Mouse (Mus musculus) midbrain, postnatal 0 days (tissue): ENCODE measurements around the gene Eaf2. TPM values are rescaled to one million over a fixed set of nuclear protein-coding genes. Genes with fewer than 3 reads are reported as not detected.
"Not testable (repeated sequence)": the region's sequence is repeated elsewhere in the genome, so short reads cannot be mapped to it uniquely, and the experiment has no call there.

Source experiments
- ATAC-seq: fragments of 200-750 bp; cut with Nextera tagmentation; 2 replicates; pipeline ENCODE4 v1.8.0; 2017; ENCODE audit warnings: moderate number of reproducible peaks, mild to moderate bottlenecking, moderate TSS enrichment, moderate library complexity; ENCODE audit not compliant: low FRiP score
- DNase-seq: peaks from one replicate; pipeline ENCODE4 v3.0.0-alpha.2; 2015; ENCODE audit warnings: low spot score
- H3K27ac ChIP-seq: fragments of 300-500 bp; sonication (generic); 2 replicates; pipeline ENCODE4 v1.5.1; 2014; ENCODE audit warnings: low read depth, mild to moderate bottlenecking, low read length, mixed read lengths
- H3K27me3 ChIP-seq: fragments of 300-500 bp; sonication (generic); 2 replicates; pipeline ENCODE4 v1.6.1; 2014; ENCODE audit warnings: low read length, control low read depth, mixed read lengths; ENCODE audit not compliant: insufficient read depth
- H3K36me3 ChIP-seq: fragments of 300-500 bp; sonication (generic); 2 replicates; pipeline ENCODE4 v1.6.1; 2014; ENCODE audit warnings: low read length, control low read depth, mixed read lengths; ENCODE audit not compliant: insufficient read depth
- H3K4me1 ChIP-seq: fragments of 300-500 bp; sonication (generic); 2 replicates; pipeline ENCODE4 v1.6.1; 2014; ENCODE audit warnings: mild to moderate bottlenecking, control low read depth, antibody characterized with exemption, low read length, mixed read lengths; ENCODE audit not compliant: insufficient read depth
- H3K4me2 ChIP-seq: fragments of 300-500 bp; sonication (generic); 2 replicates; pipeline ENCODE4 v1.6.1; 2014; ENCODE audit warnings: low read depth, mild to moderate bottlenecking, low read length, mixed read lengths; ENCODE audit not compliant: poor library complexity, severe bottlenecking
- H3K4me3 ChIP-seq: fragments of 300-500 bp; sonication (generic); 2 replicates; pipeline ENCODE4 v1.5.1; 2014; ENCODE audit warnings: low read depth, mild to moderate bottlenecking, low read length, moderate library complexity
- H3K9ac ChIP-seq: fragments of 300-500 bp; sonication (generic); replicated peaks from 2 replicates; pipeline ENCODE4 v1.6.1; 2014; ENCODE audit warnings: mild to moderate bottlenecking, low read length, moderate library complexity, mixed read lengths; ENCODE audit not compliant: poor library complexity, severe bottlenecking
- H3K9me3 ChIP-seq: fragments of 300-500 bp; sonication (generic); 2 replicates; pipeline ENCODE4 v1.6.1; 2016; ENCODE audit warnings: low read length, control low read depth
- CTCF ChIP-seq: IDR thresholded peaks from 2 replicates; pipeline ENCODE4 v1.5.1; 2016; ENCODE audit warnings: antibody characterized with exemption, mild to moderate bottlenecking
- WGBS: fragments of 180-500 bp; shearing (Covaris S2); extraction: QIAGEN DNeasy Blood & Tissue Kit; methylation state at CpG from one replicate; pipeline ENCODE4 v1.1.7; 2014; 5-methylcytosine and 5-hydroxymethylcytosine counted together
- polyA plus RNA-seq: library from polyadenylated mRNA; unstranded; fragments of >200 nt; fragmentation: Nextera tagmentation; extraction: Ambion mirVana; gene quantifications from 2 replicates; pipeline ENCODE4 v1.2.1, GENCODE M21; 2015
- total RNA-seq: library from RNA; depleted of rRNA; stranded (reverse); fragments of >200 nt; gene quantifications from 2 replicates; pipeline ENCODE4 v1.2.3, GENCODE M21; 2014

Eaf2 gene
- total and polyA plus RNA-seq, 2 experiments from 2014 or later = 1.0 to 1.3 TPM

DNA sequence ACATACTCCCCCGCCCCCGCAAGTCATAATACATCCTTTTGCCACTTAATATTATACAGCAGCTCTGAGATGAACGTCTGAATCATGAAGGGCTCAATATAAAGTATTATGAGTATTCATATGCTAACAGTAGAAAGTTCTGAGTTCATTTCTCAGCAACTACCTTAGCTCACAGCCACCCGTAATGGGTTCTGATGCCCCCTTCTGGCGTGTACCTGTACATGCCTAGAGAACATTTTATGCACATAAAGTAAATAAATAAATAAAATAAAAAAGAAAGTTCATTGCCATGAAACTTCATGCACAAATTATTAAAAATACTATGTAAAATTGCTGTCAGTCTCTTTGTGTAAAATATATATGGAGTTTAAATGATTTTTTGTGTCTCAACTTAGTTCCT lies 2.5 kb upstream of the Eaf2 start:
- TF ChIP-seq CTCF = no peak
- H3K36me3 ChIP-seq = peaks cover 1% of the 10 kb centered on the region
- no peaks in the 10 kb centered on the region for H3K27me3 ChIP-seq
- no peak for DNase-seq
- H3K4me1 ChIP-seq = 0 out of 2 replicates have a peak, but pooled peaks cover 6% of the 10 kb centered on the region
- no peaks in the 10 kb centered on the region for H3K9me3 ChIP-seq
- H3K4me3 ChIP-seq = no peak overlapping the region
- no peak for ATAC-seq
- WGBS = 79% methylated on average over 5 of the region's 5 CpGs
- no peak overlapping the region for H3K9ac ChIP-seq
- H3K27ac ChIP-seq = no peak overlapping the region
- H3K4me2 ChIP-seq = no peak overlapping the region

DNA sequence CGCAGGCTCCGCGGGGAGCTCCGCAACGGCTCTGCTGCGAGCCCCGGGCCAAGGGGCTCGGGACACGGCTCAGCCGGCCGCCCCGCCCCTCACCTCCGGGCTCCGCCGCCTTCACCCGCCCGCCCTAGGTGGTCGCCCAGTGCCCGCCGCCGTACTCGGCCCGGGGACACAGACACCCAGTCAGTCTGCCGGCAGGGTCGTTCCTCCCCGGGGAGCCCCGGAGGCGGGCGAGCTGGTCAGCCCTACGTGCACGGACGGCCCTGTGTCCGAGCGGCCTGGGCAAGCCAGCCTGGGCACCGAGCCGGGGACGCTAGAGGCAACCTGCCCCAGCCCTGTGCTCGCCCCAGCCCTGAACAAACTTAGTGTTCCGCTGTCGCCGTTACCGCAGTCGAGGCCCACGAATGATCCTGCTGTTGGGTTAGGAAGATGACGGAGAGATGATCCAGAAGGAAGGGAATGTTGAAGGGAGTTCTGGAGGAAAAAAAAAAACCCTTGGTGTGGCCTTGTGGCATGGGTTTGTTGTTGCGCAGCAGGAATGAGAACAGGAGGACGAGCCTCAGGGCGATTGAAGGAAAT lies 561 bp upstream of the Eaf2 start:
- Histone ChIP-seq H3K27ac (peak overlapping the region; percentile 82), H3K9ac (peak overlapping the region; percentile 84), H3K27me3 (no peaks in the 10 kb centered on the region), H3K4me1 (0 out of 2 replicates have a peak, but pooled peaks cover 6% of the 10 kb centered on the region), H3K4me3 (peak overlapping the region; percentile 84), H3K9me3 (no peaks in the 10 kb centered on the region), H3K4me2 (peak overlapping the region; percentile 66), H3K36me3 (peaks cover 7% of the 10 kb centered on the region)
- TF ChIP-seq CTCF = no peak
- WGBS = under 1% methylated on average over 35 of the region's 48 CpGs
- peak; percentile 66 for ATAC-seq
- DNase-seq = peak; percentile 19

DNA sequence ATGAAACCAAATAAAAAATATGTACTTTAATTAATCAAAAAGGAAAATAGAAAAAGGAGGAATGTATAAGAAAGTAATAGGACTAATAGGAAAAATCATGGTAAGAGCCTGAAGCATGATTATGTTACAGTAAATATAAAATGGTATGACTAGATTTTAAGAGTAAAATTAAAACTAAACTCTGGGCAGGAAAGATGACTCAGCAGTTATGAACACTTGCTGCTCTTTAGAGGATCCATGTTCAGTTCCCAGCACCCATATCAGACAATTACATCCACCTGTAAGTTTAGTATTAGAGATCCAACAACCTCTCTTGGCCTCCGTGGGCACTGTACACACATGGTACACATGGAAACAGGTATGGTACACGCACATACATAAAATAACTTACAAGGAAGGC lies 5.4 kb downstream of the Eaf2 start:
- Histone ChIP-seq H3K27ac (no peak overlapping the region), H3K9me3 (no peaks in the 10 kb centered on the region), H3K27me3 (no peaks in the 10 kb centered on the region), H3K4me3 (no peak overlapping the region), H3K4me1 (0 out of 2 replicates have a peak, but pooled peaks cover 4% of the 10 kb centered on the region), H3K4me2 (no peak overlapping the region), H3K36me3 (peaks cover 9% of the 10 kb centered on the region), H3K9ac (no peak overlapping the region)
- no peak for TF ChIP-seq CTCF
- 96% methylated on average over 2 of the region's 2 CpGs for whole genome bisulfite sequencing
- ATAC-seq (no peak), DNase-seq (no peak)

DNA sequence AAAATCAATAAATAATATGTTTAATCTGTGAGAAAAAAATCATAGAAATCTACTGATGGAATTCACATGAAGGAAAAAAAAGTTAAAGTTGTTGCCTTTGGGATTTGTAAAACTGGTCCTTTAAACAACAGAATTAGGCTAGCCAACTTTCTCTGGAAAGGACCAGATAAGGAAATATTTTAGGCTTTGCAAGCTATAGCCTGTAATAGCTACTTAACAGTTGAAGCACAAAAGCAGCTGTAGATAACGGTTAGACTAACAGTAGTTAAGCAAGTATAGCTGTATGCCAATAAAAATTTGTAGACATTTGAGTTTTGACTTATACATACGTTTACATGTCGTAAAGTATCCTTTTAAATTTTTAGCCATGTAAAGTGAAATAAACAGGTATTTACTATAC lies 11.2 kb downstream of the Eaf2 start:
- H3K36me3 ChIP-seq = 0 out of 2 replicates have a peak, but pooled peaks cover 4% of the 10 kb centered on the region
- no peak for ATAC-seq
- 97% methylated on average over 3 of the region's 3 CpGs for WGBS

DNA sequence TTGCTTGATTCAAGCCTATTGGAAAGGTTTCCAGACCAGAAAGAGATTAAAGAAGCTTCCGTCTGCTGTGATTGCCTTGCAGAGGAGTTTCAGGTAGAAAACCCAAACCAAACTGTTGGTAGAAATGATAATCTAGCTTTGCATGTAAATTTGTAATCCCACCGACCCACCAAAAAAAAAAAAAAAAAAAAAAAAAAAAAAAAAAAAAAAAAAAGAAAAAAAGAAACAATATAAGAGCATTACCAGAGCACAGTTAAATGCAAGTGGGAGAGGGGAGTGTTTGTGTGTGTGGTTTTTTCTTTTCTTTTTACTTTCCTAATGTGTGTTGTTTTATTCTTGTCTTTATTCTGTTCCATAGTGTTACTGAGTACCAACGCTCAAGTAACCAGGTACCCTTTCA lies 23.6 kb downstream of the Eaf2 start:
- Histone ChIP-seq H3K4me1 (no peaks in the 10 kb centered on the region), H3K27me3 (no peaks in the 10 kb centered on the region), H3K9me3 (no peaks in the 10 kb centered on the region), H3K9ac (no peak overlapping the region), H3K4me3 (no peak overlapping the region), H3K36me3 (peaks cover 15% of the 10 kb centered on the region; the same call in 1 of the 2 replicates), H3K27ac (no peak overlapping the region), H3K4me2 (no peak overlapping the region)
- DNase-seq = no peak
- 94% methylated on average over 3 of the region's 3 CpGs for whole genome bisulfite sequencing
- TF ChIP-seq CTCF = no peak
- no peak for ATAC-seq

More for the DNA sequence above, 11.2 kb downstream of the Eaf2 start:
- no peaks in the 10 kb centered on the region for H3K9me3 ChIP-seq
- DNase-seq = no peak
- H3K27me3 ChIP-seq = no peaks in the 10 kb centered on the region
- no peak overlapping the region for H3K4me2 ChIP-seq
- TF ChIP-seq CTCF = no peak
- H3K4me1 ChIP-seq = no peaks in the 10 kb centered on the region
- no peak overlapping the region for H3K9ac ChIP-seq
- H3K4me3 ChIP-seq = no peak overlapping the region
- no peak overlapping the region for H3K27ac ChIP-seq

DNA sequence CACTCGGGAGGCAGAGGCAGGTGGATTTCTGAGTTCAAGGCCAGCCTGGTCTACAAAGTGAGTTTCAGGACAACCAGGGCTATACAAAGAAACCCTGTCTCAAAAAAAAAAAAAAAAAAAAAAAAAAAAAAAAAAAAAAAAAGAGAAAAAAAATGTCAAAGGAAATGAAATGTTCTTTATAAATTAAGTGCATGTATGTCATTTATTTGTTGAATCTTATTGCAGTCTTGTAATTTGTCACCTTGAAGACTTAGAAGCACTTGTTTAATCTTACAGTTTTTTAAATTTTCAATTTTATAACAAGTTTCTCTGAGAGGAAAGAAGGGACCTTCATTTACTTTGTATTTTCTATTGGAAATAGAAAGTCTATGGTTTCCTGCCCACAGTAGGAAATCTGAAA lies 27.9 kb downstream of the Eaf2 start:
- H3K27ac ChIP-seq, H3K27me3 ChIP-seq, H3K9me3 ChIP-seq, ATAC-seq, DNase-seq, H3K4me2 ChIP-seq, H3K4me1 ChIP-seq, H3K4me3 ChIP-seq, H3K9ac ChIP-seq: not testable (repeated sequence)
- WGBS = 63% methylated on average over 1 of the region's 1 CpGs
- peaks cover 20% of the 10 kb centered on the region; the same call in 1 of the 2 replicates for H3K36me3 ChIP-seq
